Mouse (Mus musculus): ENCODE results near the gene Tmem98. TPM values are rescaled to one million over a fixed set of nuclear protein-coding genes. Genes with fewer than 3 reads are reported as not detected.

The Tmem98 gene
- total RNA-seq, 2 experiments from 2014 or later: 7.3 to 8.0 TPM

- no peak for DNase-seq
Observed at GRCm38 (mm10) chr11:80854908-80855307, 44.9 kb downstream of the Tmem98 start.

- no peak for DNase-seq
Observed at GRCm38 (mm10) chr11:80856827-80857226, 46.9 kb downstream of the Tmem98 start.

- no peak for DNase-seq
Observed at GRCm38 (mm10) chr11:80858065-80858464, 48.1 kb downstream of the Tmem98 start, which contains the start of gene Spaca3. Gene Spaca3 (plus strand): TSS chr11:80858365.

GRCm38 (mm10) chr11:80862941-80863340, 53.0 kb downstream of the Tmem98 start:
- no peak for DNase-seq

GRCm38 (mm10) chr11:80868039-80868438, 58.1 kb downstream of the Tmem98 start:
- no peak for DNase-seq

Other genes starting within 250 kb of the Tmem98 start
- 1 to 10 TPM; 7.0 to 7.8 TPM for gene Myo1d, start 30.1 kb upstream of the Tmem98 start, total RNA-seq (2021)
- not detected for gene Spaca3, start 48.2 kb downstream of the Tmem98 start, total RNA-seq (2021)